Mouse (Mus musculus): ENCODE results near the gene Ptov1.

Ptov1 gene

DNA sequence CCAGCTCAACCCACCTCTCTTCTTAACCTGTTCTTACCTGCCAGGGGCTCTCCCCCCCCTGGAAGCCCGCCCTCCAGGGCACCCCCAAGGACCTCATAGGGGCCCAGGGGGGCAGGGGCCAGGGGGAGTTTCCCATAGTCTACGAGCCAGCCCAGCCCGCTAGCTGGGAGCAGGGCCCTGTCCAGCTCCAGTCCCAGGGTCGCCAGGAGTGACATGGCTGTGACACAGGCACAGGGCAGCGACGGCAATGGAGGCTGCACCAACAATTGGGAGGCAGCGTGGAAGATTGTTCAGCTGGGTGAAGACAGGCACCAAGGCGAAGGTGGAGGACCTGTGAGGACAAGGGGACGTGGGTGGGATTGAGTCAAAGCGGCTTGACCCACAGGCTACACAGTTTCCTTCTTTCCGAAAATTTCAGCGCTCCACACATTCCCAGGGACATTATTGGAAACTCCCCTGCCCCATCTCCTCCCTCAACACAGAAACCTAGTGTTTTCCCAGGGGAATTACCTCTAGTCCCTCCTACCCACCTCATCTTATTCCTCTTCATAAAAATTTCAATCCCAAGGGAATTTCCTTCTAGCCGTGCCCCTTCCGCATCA is 54.5 kb downstream of the Ptov1 start:
- no peak for DNase-seq (ENCODE audit: low spot score in 2 of 2)

DNA sequence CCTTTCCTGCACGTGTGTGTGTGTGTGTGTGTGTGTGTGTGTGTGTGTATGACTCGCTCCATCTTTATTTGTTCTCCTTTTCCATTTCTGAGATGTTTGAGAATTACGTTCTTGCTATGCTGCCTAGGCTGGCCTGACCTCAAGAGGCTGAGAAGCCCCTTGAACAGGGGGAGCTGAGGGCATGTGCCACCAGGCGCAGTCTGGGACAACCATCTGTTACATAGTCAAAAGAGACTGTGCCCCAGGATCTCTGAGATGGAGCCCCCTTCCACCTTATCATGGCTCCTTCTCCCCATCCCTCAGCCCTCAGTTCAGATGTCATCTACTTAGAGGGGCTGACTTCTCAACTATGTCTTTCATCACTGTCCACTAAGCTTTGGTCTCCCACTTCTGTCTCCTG is 55.2 kb downstream of the Ptov1 start:
- DNase-seq (ENCODE audit: low spot score in 2 of 2): no peak

DNA sequence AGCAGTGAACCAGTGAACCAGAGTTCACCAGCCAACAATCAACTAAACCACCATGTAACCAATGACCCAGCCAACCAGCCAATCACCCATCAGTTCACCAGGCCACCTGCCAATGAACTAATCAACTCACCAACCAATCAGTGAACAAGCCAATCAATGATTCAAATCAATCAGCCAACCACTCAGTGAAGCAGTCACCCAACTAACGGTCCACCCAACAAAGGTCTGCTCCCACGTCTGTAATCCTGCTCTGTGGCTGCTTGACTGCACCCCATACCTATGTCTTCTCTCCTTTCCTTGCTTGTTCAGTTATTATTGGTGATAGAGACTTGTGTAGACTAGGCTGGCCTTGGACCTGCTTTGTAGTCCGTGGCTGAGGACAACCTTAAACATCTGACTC is 55.6 kb downstream of the Ptov1 start:
- no peak for DNase-seq (ENCODE audit: low spot score in 2 of 2)
